Mouse (Mus musculus) G1E (cell line): ENCODE measurements around the gene 2410015M20Rik. TPM values are rescaled to one million over a fixed set of nuclear protein-coding genes. Genes with fewer than 3 reads are reported as not detected.
"Not testable (repeated sequence)": the region's sequence is repeated elsewhere in the genome, so short reads cannot be mapped to it uniquely, and the experiment has no call there.

Experiments
- ATAC-seq: 2 replicates; pipeline ENCODE4 v1.8.0; 2016; ENCODE audit warnings: mild to moderate bottlenecking; ENCODE audit not compliant: insufficient number of reproducible peaks, poor library complexity, low FRiP score, severe bottlenecking; ENCODE audit errors: extremely low read depth
- DNase-seq: peaks from one replicate; pipeline ENCODE4 v3.0.0; 2012; ENCODE audit warnings: low spot score
- H3K27me3 ChIP-seq: 2 replicates; pipeline ENCODE4 v1.6.1; 2012; ENCODE audit warnings: mild to moderate bottlenecking, low read length, inconsistent platforms; ENCODE audit not compliant: insufficient read depth
- H3K36me3 ChIP-seq: replicated peaks from 2 replicates; pipeline ENCODE3; 2012; ENCODE audit warnings: mild to moderate bottlenecking, inconsistent platforms
- H3K4me1 ChIP-seq: 2 replicates; pipeline ENCODE4 v1.6.1; 2012; ENCODE audit warnings: low read depth, low read length, inconsistent platforms, mixed read lengths; ENCODE audit not compliant: insufficient read depth
- H3K4me3 ChIP-seq: 2 replicates; pipeline ENCODE4 v1.5.1; 2012; ENCODE audit warnings: low read depth, mild to moderate bottlenecking, inconsistent platforms, low read length, moderate library complexity, mixed read lengths
- H3K9me3 ChIP-seq: replicated peaks from 2 replicates; pipeline ENCODE4 v1.6.1; 2012; ENCODE audit warnings: inconsistent platforms
- CTCF ChIP-seq: IDR thresholded peaks from 2 replicates; pipeline ENCODE4 v1.5.1; 2012; ENCODE audit warnings: low read depth, low read length, inconsistent platforms, mixed read lengths
- GATA1 ChIP-seq: IDR thresholded peaks from 2 replicates; pipeline ENCODE4 v1.6.1; 2012; ENCODE audit warnings: borderline replicate concordance, low read length, inconsistent platforms, mixed read lengths
- GATA2 ChIP-seq: IDR thresholded peaks from 2 replicates; pipeline ENCODE4 v1.6.1; 2012; ENCODE audit warnings: low read depth, low read length, inconsistent platforms, borderline replicate concordance
- POLR2AphosphoS5 ChIP-seq: IDR thresholded peaks from 2 replicates; pipeline ENCODE4 v1.6.1; 2012; ENCODE audit warnings: low read depth, low read length, inconsistent platforms; ENCODE audit not compliant: insufficient replicate concordance
- TAL1 ChIP-seq: conservative IDR thresholded peaks from 2 replicates; pipeline ENCODE4 v1.6.1; 2012; ENCODE audit warnings: low read depth, low read length, inconsistent platforms, mixed read lengths
- polyA plus RNA-seq: library from polyadenylated mRNA; stranded (reverse); fragments of >175 nt; gene quantifications from 2 replicates; pipeline ENCODE4 v1.2.3, GENCODE M21; 2012
- total RNA-seq, 2 experiments: library from RNA; stranded (forward) in 1 of 2; stranded (reverse) in 1 of 2; fragments of 200-1000 nt in 1 of 2; fragments of >200 nt in 1 of 2; fragmentation: Nextera tagmentation in 1 of 2; gene quantifications; 2 replicates each; pipeline ENCODE4 v1.2.3; 2014 to 2017

Gene 2410015M20Rik
- total and polyA plus RNA-seq, 3 experiments: 42.8 to 377 (median 101) TPM

- peaks cover 2% of the 10 kb centered on the region; the same call in 1 of the 2 replicates for H3K9me3 ChIP-seq
- H3K27me3 ChIP-seq: peaks cover 4% of the 10 kb centered on the region; the same call in 1 of the 2 replicates
- H3K4me3 ChIP-seq: peak overlapping the region; percentile 94
- peak; percentile 16 for DNase-seq
- peaks cover 50% of the 10 kb centered on the region for H3K4me1 ChIP-seq
- no peak for ATAC-seq
- peaks cover 42% of the 10 kb centered on the region for H3K36me3 ChIP-seq
- no peak for TF ChIP-seq POLR2AphosphoS5
- no peak for TF ChIP-seq TAL1
- TF ChIP-seq GATA1: no peak
- TF ChIP-seq CTCF: no peak
- TF ChIP-seq GATA2: no peak
Observed at GRCm38 (mm10) chr17:56626260-56626659, 16.7 kb upstream of the 2410015M20Rik start.

GRCm38 (mm10) chr17:56625495-56625894 is 15.9 kb upstream of the 2410015M20Rik start:
- TF ChIP-seq GATA1 (no peak), GATA2 (no peak), CTCF (no peak), TAL1 (no peak), POLR2AphosphoS5 (no peak)
- DNase-seq: no peak
- H3K4me1 ChIP-seq: peaks cover 53% of the 10 kb centered on the region
- H3K36me3 ChIP-seq: peaks cover 49% of the 10 kb centered on the region
- H3K27me3 ChIP-seq: no peaks in the 10 kb centered on the region; the same call in 1 of the 2 replicates
- no peaks in the 10 kb centered on the region for H3K9me3 ChIP-seq
- peak; percentile 23; the same call in 1 of the 2 replicates for ATAC-seq
- peak overlapping the region; percentile 94 for H3K4me3 ChIP-seq

- Histone ChIP-seq H3K9me3 (no peaks in the 10 kb centered on the region), H3K4me3 (no peak overlapping the region), H3K36me3 (peaks cover 90% of the 10 kb centered on the region), H3K27me3 (no peaks in the 10 kb centered on the region), H3K4me1 (peaks cover 76% of the 10 kb centered on the region)
- TF ChIP-seq CTCF: no peak
- TF ChIP-seq GATA1: no peak
- no peak for TF ChIP-seq TAL1
- ATAC-seq (no peak), DNase-seq (no peak)
Observed at GRCm38 (mm10) chr17:56617628-56618027, 8.1 kb upstream of the 2410015M20Rik start.

GRCm38 (mm10) chr17:56616725-56617124 is 7.2 kb upstream of the 2410015M20Rik start:
- TF ChIP-seq POLR2AphosphoS5: 0 out of 2 replicates have a peak, but pooled peaks have one; percentile 55
- no peak for TF ChIP-seq GATA2
- no peaks in the 10 kb centered on the region for H3K27me3 ChIP-seq
- no peak for DNase-seq
- peak overlapping the region; percentile 88; the same call in 1 of the 2 replicates for H3K4me3 ChIP-seq
- H3K4me1 ChIP-seq: peaks cover 79% of the 10 kb centered on the region
- H3K9me3 ChIP-seq: no peaks in the 10 kb centered on the region
- peaks cover 86% of the 10 kb centered on the region for H3K36me3 ChIP-seq
- no peak for ATAC-seq

GRCm38 (mm10) chr17:56615792-56616191 is 6.2 kb upstream of the 2410015M20Rik start:
- H3K9me3 ChIP-seq: no peaks in the 10 kb centered on the region
- H3K27me3 ChIP-seq: no peaks in the 10 kb centered on the region
- TF ChIP-seq GATA2: no peak
- TF ChIP-seq POLR2AphosphoS5: 0 out of 2 replicates have a peak, but pooled peaks have one; percentile 88
- H3K36me3 ChIP-seq: peaks cover 85% of the 10 kb centered on the region
- peak overlapping the region; percentile 88 for H3K4me3 ChIP-seq
- H3K4me1 ChIP-seq: peaks cover 85% of the 10 kb centered on the region
- no peak for DNase-seq
- no peak for ATAC-seq

- Histone ChIP-seq H3K9me3 (no peaks in the 10 kb centered on the region), H3K4me1 (peaks cover 85% of the 10 kb centered on the region), H3K4me3 (peak overlapping the region; percentile 88), H3K36me3 (peaks cover 82% of the 10 kb centered on the region), H3K27me3 (no peaks in the 10 kb centered on the region)
- ATAC-seq (no peak), DNase-seq (peak; percentile 26)
- TF ChIP-seq TAL1 (no peak), POLR2AphosphoS5 (no peak; the same call in 1 of the 2 replicates), GATA1 (no peak), GATA2 (no peak), CTCF (no peak)
Observed at GRCm38 (mm10) chr17:56615136-56615784, 5.7 kb upstream of the 2410015M20Rik start.

GRCm38 (mm10) chr17:56614391-56615135 is 5.0 kb upstream of the 2410015M20Rik start:
- no peak for ATAC-seq
- peaks cover 75% of the 10 kb centered on the region for H3K36me3 ChIP-seq
- no peaks in the 10 kb centered on the region for H3K27me3 ChIP-seq
- DNase-seq: peak; percentile 51
- peaks cover 82% of the 10 kb centered on the region for H3K4me1 ChIP-seq
- H3K9me3 ChIP-seq: no peaks in the 10 kb centered on the region
- TF ChIP-seq GATA2: no peak
- peak; percentile 94; the same call in 1 of the 2 replicates for TF ChIP-seq POLR2AphosphoS5
- peak overlapping the region; percentile 88 for H3K4me3 ChIP-seq

GRCm38 (mm10) chr17:56613893-56614292 is 4.3 kb upstream of the 2410015M20Rik start:
- DNase-seq: peak; percentile 34

More at GRCm38 (mm10) chr17:56613893-56614292, 4.3 kb upstream of the 2410015M20Rik start:
- Histone ChIP-seq H3K36me3 (peaks cover 68% of the 10 kb centered on the region), H3K4me1 (peaks cover 77% of the 10 kb centered on the region), H3K4me3 (peak overlapping the region; percentile 88)
- not testable (repeated sequence) for H3K9me3 ChIP-seq, ATAC-seq, H3K27me3 ChIP-seq
